In genomic region chr17:45433419-45434261, GRCm38 (mm10) we compare ENCODE assay signal across 7 mouse cellular contexts. TPM values are rescaled to one million over a fixed set of nuclear protein-coding genes. Genes with fewer than 3 reads are reported as not detected.
A peak's percentile ranks its signal among the peaks of the same experiment; 100 is the strongest.
DNase-seq lines count a peak whose midpoint lies in the region; ATAC-seq lines count a peak whose summit lies in the region.

Gene Cdc5l (minus strand): TSS chr17:45433737.

- H3K27ac ChIP-seq in intestine, embryonic 16.5 days (ENCODE audit: low read length): peak within 1 kb of the TSS; percentile 98
- peak within 1 kb of the TSS; percentile 92 for H3K27ac ChIP-seq in midbrain, embryonic 11.5 days (ENCODE audit: low read depth, low read length)

- peak within 1 kb of the TSS; percentile 92 for H3K4me2 ChIP-seq in intestine, embryonic 16.5 days (ENCODE audit: low read depth, low read length)
- H3K4me2 ChIP-seq in midbrain, embryonic 11.5 days: peak within 1 kb of the TSS; percentile 86

- peaks cover 13% of the 10 kb centered on the region for H3K4me1 ChIP-seq in intestine, embryonic 16.5 days (ENCODE audit: control insufficient read depth, insufficient read depth, low read length)
- peaks cover 20% of the 10 kb centered on the region for H3K4me1 ChIP-seq in midbrain, embryonic 11.5 days (ENCODE audit: control insufficient read depth, insufficient read depth, low read length)

- peak within 1 kb of the TSS; percentile 76 for H3K4me3 ChIP-seq in intestine, embryonic 16.5 days (ENCODE audit: low read length)
- peak within 1 kb of the TSS; percentile 89 for H3K4me3 ChIP-seq in midbrain, embryonic 11.5 days (ENCODE audit: low read depth, low read length)

- H3K27me3 ChIP-seq in intestine, embryonic 16.5 days (replicated peaks; ENCODE audit: control insufficient read depth, insufficient read depth, low read length): no peaks in the 10 kb centered on the region
- H3K27me3 ChIP-seq in midbrain, embryonic 11.5 days (ENCODE audit: control insufficient read depth, insufficient read depth, low read length): no peaks in the 10 kb centered on the region

- WGBS in intestine, embryonic 16.5 days: under 1% methylated on average over 73 of the region's 73 CpGs
- under 1% methylated on average over 73 of the region's 73 CpGs for WGBS in midbrain, embryonic 11.5 days

- peak within 1 kb of the TSS; percentile 94 for H3K9ac ChIP-seq in intestine, embryonic 16.5 days (ENCODE audit: low read depth, low read length)
- peak within 1 kb of the TSS; percentile 87 for H3K9ac ChIP-seq in midbrain, embryonic 11.5 days (ENCODE audit: low read length)

- intact Hi-C loops in left cerebral cortex, postnatal 36 days (cut with DNase I): no loop called here

- ATAC-seq in intestine, embryonic 16.5 days: peak; percentile 97
- peak; percentile 97 for ATAC-seq in midbrain, embryonic 11.5 days (ENCODE audit: low FRiP score)

- no peaks in the 10 kb centered on the region for H3K9me3 ChIP-seq in intestine, embryonic 16.5 days (ENCODE audit: control insufficient read depth, low read length)
- no peaks in the 10 kb centered on the region for H3K9me3 ChIP-seq in midbrain, embryonic 11.5 days (ENCODE audit: control insufficient read depth, low read length)

- no peaks in the 10 kb centered on the region for H3K36me3 ChIP-seq in intestine, embryonic 16.5 days (ENCODE audit: control insufficient read depth, insufficient read depth, low read length)
- no peaks in the 10 kb centered on the region for H3K36me3 ChIP-seq in midbrain, embryonic 11.5 days (ENCODE audit: control insufficient read depth, insufficient read depth, low read length)

- peak; percentile 97 for DNase-seq in adrenal gland, adult 8-10 months
- peak; percentile 97 for DNase-seq in embryo, embryonic 9.5 days (ENCODE audit: extremely low spot score)
- peak; percentile 96 to 98 for DNase-seq in gastrocnemius, postnatal 4 days (ENCODE audit: low spot score in 2 of 2)
- peak; percentile 96 for DNase-seq in left cerebral cortex, postnatal 36 days (ENCODE audit: low spot score in 2 of 2)
- peak; percentile 100 for DNase-seq in midbrain, embryonic 11.5 days (ENCODE audit: low spot score, missing footprints)
- DNase-seq in skeletal muscle tissue, adult 2 months (ENCODE audit: low read depth, low spot score): peak; percentile 99

RNA-seq across cellular contexts. Expression of gene Cdc5l, which starts in this region (rescaled TPM):
- 10 to 100 TPM; 34.2 to 45.1 (median 40.6) TPM for total RNA-seq in adrenal gland, adult 8-10 months (2022)
- total RNA-seq in gastrocnemius, postnatal 4 days (2021): 10 to 100 TPM; 43.2 to 50.8 TPM
- polyA plus RNA-seq in intestine, embryonic 16.5 days (2015; fragmentation: Nextera tagmentation; extraction: Ambion mirVana): 45.8 and 51.8 TPM in 2 replicates
- 10 to 100 TPM; 55.2 to 56.0 TPM for total RNA-seq in left cerebral cortex, postnatal 36 days (2021)
- polyA plus RNA-seq in midbrain, embryonic 11.5 days (2014; fragmentation: Nextera tagmentation; extraction: Ambion mirVana): 87.9 and 91.6 TPM in 2 replicates

Comparison
In these comparisons a context has a peak if more than half of its experiments do, and no peak if none do; other contexts are left out.
1. Peak in every context shown above with its lines: DNase-seq, ATAC-seq, H3K4me3 ChIP-seq and H3K27ac ChIP-seq.